ENCODE assay signal across 8 mouse cellular contexts in the genomic region with DNA sequence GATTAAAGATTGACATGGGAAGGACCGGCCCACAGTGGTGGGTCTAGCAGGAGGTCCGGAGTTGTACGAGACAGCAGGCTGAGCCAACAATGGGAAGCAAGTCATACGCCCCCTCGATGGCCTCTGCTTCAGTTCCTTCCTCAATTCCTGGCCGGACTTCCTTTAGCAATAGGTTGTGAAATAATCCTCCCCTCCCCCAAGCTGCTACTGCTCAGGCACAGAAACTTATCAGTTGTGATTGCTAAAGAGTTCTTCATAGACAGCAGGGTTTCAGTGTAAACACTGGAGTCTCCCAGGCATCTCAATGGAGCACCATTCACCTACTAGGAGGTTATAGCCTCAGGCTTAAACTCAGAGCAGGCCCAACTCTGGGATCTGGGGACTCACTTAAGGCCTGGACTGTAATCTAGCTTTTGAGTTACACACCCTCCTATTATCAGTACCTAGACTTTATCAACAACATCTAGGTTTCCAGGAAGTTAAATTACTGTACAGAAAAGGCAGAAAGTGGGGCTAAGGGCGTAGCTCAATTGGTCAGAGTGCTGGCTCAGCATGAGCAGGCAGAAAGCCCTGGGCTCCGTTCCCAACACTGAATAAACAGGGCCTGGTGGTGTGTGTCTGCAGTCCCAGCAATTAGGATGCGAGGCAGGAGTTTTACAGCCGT.
DNase-seq lines count a peak whose midpoint lies in the region; ATAC-seq and TF ChIP-seq lines count a peak whose summit lies in the region.

No protein-coding gene starts in this region.

- peak; percentile 90 for ATAC-seq in hindbrain, embryonic 16.5 days

- H3K4me3 ChIP-seq in gastrocnemius, adult 2 months, result no peak overlapping the region
- no peak overlapping the region for H3K4me3 ChIP-seq in hindbrain, embryonic 16.5 days (ENCODE audit: low read length)
- H3K4me3 ChIP-seq in left cerebral cortex, adult 2 months, result no peak overlapping the region
- H3K4me3 ChIP-seq in macrophage (ENCODE audit: inconsistent target), result no peak overlapping the region

- no peak for TF ChIP-seq CTCF in gastrocnemius, adult 2 months (IDR thresholded peaks at IDR 0.05)
- TF ChIP-seq CTCF in left cerebral cortex, adult 2 months (IDR thresholded peaks at IDR 0.05), result no peak; the same call in 1 of the 2 replicates

- no peaks in the 10 kb centered on the region for H3K9me3 ChIP-seq in hindbrain, embryonic 16.5 days (ENCODE audit: control insufficient read depth, low read length)

- H3K27ac ChIP-seq in gastrocnemius, adult 2 months, result peak overlapping the region; percentile 80
- peak overlapping the region; percentile 65 for H3K27ac ChIP-seq in hindbrain, embryonic 16.5 days (ENCODE audit: low read depth, low read length)
- peak overlapping the region; percentile 38; the same call in 1 of the 2 replicates for H3K27ac ChIP-seq in left cerebral cortex, adult 2 months
- peak overlapping the region; percentile 88 for H3K27ac ChIP-seq in macrophage

- H3K4me2 ChIP-seq in hindbrain, embryonic 16.5 days (ENCODE audit: low read length), result no peak overlapping the region; the same call in 1 of the 2 replicates

- H3K4me1 ChIP-seq in hindbrain, embryonic 16.5 days (ENCODE audit: control insufficient read depth, insufficient read depth, low read depth, low read length), result peaks cover 5% of the 10 kb centered on the region; the same call in 1 of the 2 replicates

- H3K27me3 ChIP-seq in hindbrain, embryonic 16.5 days (replicated peaks; ENCODE audit: control insufficient read depth, insufficient read depth, low read length), result no peaks in the 10 kb centered on the region
- no peaks in the 10 kb centered on the region for H3K27me3 ChIP-seq in splenic B cell, adult 2 months (ENCODE audit: control insufficient read depth, insufficient read depth, low read length, poor library complexity, severe bottlenecking)

- DNase-seq in Muller cell, postnatal 12 days (ENCODE audit: inconsistent ontology term), result peak; percentile 68
- peak; percentile 88 for DNase-seq in cerebellum, adult 11-12 months
- DNase-seq in gastrocnemius, adult 2 months, result peak; percentile 87
- DNase-seq in left cerebral cortex, adult 2 months (ENCODE audit: extremely low spot score in 1 of 2, low spot score in 2 of 2), result peak; percentile 36 to 50
- peak; percentile 29 for DNase-seq in splenic B cell, adult 2 months (ENCODE audit: low read depth, low spot score)
- no peak for DNase-seq in B cell, adult 2 months

- no peaks in the 10 kb centered on the region for H3K79me2 ChIP-seq in macrophage (ENCODE audit: inconsistent target)

- intact Hi-C loops in gastrocnemius, adult 2 months (cut with DNase I), result no loop called here
- intact Hi-C loops in left cerebral cortex, adult 2 months (cut with DNase I), result no loop called here

- H3K36me3 ChIP-seq in hindbrain, embryonic 16.5 days (ENCODE audit: control insufficient read depth, insufficient read depth, low read length), result no peaks in the 10 kb centered on the region
- H3K36me3 ChIP-seq in macrophage (ENCODE audit: inconsistent target), result peaks cover 15% of the 10 kb centered on the region; the same call in 1 of the 2 replicates
- peaks cover 3% of the 10 kb centered on the region; the same call in 1 of the 2 replicates for H3K36me3 ChIP-seq in splenic B cell, adult 2 months (ENCODE audit: control insufficient read depth, insufficient read depth, low read length, poor library complexity, severe bottlenecking)

- 32% methylated on average over 10 of the region's 10 CpGs for WGBS in hindbrain, embryonic 16.5 days
- WGBS in macrophage (ENCODE audit: missing documents), result 7% methylated on average over 10 of the region's 10 CpGs

- no peak overlapping the region for H3K9ac ChIP-seq in hindbrain, embryonic 16.5 days (ENCODE audit: low read depth, low read length)

Comparison
In these comparisons a context has a peak if more than half of its experiments do, and no peak if none do; other contexts are left out.
1. DNase-seq: peak in Muller cell, postnatal 12 days (single experiment), cerebellum, adult 11-12 months (single experiment), gastrocnemius, adult 2 months (single experiment), left cerebral cortex, adult 2 months (2 of 2) and splenic B cell, adult 2 months (single experiment); none in B cell, adult 2 months (0 of 2).
2. H3K27ac ChIP-seq: peak in every context shown above with its lines; median percentile 88 in macrophage; 80 in gastrocnemius, adult 2 months; 65 in hindbrain, embryonic 16.5 days; 38 in left cerebral cortex, adult 2 months.